ENCODE assay signal across 24 mouse cellular contexts in the genomic region with DNA sequence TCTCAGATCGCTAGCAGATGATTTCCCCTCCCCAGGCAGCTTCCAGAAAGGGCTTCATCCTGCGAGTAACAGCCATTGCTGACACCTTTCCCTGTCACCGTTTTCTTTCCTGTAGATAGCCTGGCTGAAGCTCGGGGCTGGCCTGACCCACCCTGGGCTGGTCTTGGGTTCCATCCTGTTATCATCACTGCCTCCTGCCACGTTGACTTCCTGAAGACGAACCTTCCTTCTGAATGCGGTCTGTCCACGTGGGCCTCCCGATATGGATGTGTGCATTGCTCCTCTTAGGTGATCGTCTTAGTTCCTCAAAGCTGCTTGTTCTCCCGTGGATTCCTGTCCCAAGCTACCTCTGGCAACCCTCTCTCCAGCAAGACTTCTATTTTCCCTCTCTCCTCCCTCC.
"Had no signal": no experiment of that assay in that cellular context is flagged by ENCODE, and none has a peak within 500 bp of the region (broad histone marks: within the 10 kb centered on the region; RNA-seq: fewer than 3 reads in every experiment).

No protein-coding gene starts in this region.

- H3K4me2 ChIP-seq: heart, embryonic 12.5 days; hindbrain, embryonic 12.5 days; hindbrain, embryonic 14.5 days; intestine, embryonic 15.5 days; limb, embryonic 12.5 days; liver, embryonic 15.5 days had no signal

- ATAC-seq: hindbrain, embryonic 16.5 days; inflammation-experienced regulatory T-cells, adult 6 months; intestine, embryonic 15.5 days; intestine, postnatal 0 days had no signal

- H3K4me1 ChIP-seq: liver, embryonic 15.5 days had no signal

- H3K27me3 ChIP-seq: heart, embryonic 12.5 days; hindbrain, embryonic 12.5 days; intestine, embryonic 15.5 days; limb, embryonic 12.5 days; liver, embryonic 15.5 days had no signal

- H3K9ac ChIP-seq: heart, embryonic 12.5 days; hindbrain, embryonic 12.5 days; hindbrain, embryonic 14.5 days; intestine, embryonic 15.5 days; limb, embryonic 12.5 days; liver, embryonic 15.5 days had no signal

- H3K36me3 ChIP-seq: intestine, embryonic 15.5 days; limb, embryonic 10.5 days; limb, embryonic 12.5 days; liver, embryonic 15.5 days had no signal

- H3K4me3 ChIP-seq: gastrocnemius, adult 2 months; heart, adult 2 months; heart, embryonic 12.5 days; hindbrain, embryonic 10.5 days; hindbrain, embryonic 12.5 days; intestine, embryonic 15.5 days; left cerebral cortex, adult 2 months; limb, embryonic 10.5 days; limb, embryonic 12.5 days; liver, embryonic 15.5 days had no signal

- H3K9me3 ChIP-seq: heart, embryonic 12.5 days; hindbrain, embryonic 12.5 days; intestine, embryonic 15.5 days; limb, embryonic 10.5 days; limb, embryonic 12.5 days; liver, embryonic 15.5 days had no signal

- DNase-seq: gastrocnemius, adult 2 months; gastrocnemius, postnatal 10 days; gastrocnemius, postnatal 25 days; heart, adult 2 months; heart, postnatal 10 days; heart, postnatal 4 days; kidney, adult 18-20 months; kidney, adult 8-10 months; kidney, postnatal 10 days; kidney, postnatal 25 days; kidney, postnatal 4 days had no signal

- H3K27ac ChIP-seq: gastrocnemius, adult 2 months; heart, adult 2 months; hindbrain, embryonic 10.5 days; hindbrain, embryonic 12.5 days; hindbrain, embryonic 14.5 days; intestine, embryonic 15.5 days; layer of hippocampus, adult 2 months; left cerebral cortex, adult 2 months; limb, embryonic 10.5 days; limb, embryonic 12.5 days; liver, embryonic 15.5 days had no signal
